Mouse (Mus musculus) olfactory bulb, adult 2 months (tissue): ENCODE results near the gene Ttc22.

Experiments
- CTCF ChIP-seq: fragments of 200-500 bp; IDR thresholded peaks from 2 replicates; pipeline ENCODE4 v1.5.1; 2012; ENCODE audit warnings: low read depth, mild to moderate bottlenecking, low read length, moderate library complexity; ENCODE audit not compliant: insufficient read depth
- POLR2A ChIP-seq: fragments of 200-500 bp; IDR thresholded peaks from 2 replicates; pipeline ENCODE4 v1.6.1; 2012; ENCODE audit warnings: mild to moderate bottlenecking, low read depth, low read length, moderate library complexity; ENCODE audit not compliant: insufficient read depth

- no peak for TF ChIP-seq CTCF
- TF ChIP-seq POLR2A, result no peak
These were observed 9.1 kb upstream of the Ttc22 start for GRCm38 (mm10) chr4:106613105-106613504.
